Comparison of ENCODE assay signal across 8 mouse cellular contexts in the genomic region with DNA sequence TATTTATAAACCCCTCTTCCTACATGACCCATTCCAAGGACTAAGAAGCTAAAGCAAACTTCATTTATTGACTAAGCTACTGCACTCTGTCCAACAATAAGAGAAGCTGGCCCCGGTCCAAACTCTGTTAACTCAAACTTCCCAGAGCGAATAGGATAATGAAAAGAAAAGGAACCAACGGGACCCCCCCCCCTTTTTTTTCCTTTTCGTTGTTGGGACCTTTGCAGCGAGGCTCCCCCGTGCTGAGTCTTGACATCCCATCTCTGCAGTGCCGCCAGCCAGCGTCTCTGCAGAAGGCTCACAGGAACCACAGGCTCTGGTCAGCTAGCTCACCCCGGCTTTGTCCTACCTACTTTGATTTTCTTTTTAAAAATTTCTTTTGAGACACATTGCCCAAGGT. TPM values are rescaled to one million over a fixed set of nuclear protein-coding genes. Genes with fewer than 3 reads are reported as not detected.
DNase-seq lines count a peak whose midpoint lies in the region; ATAC-seq and TF ChIP-seq lines count a peak whose summit lies in the region.

No protein-coding gene starts in this region.

- 50% methylated on average over 9 of the region's 9 CpGs for WGBS in limb, embryonic 12.5 days
- WGBS in limb, embryonic 10.5 days: 64% methylated on average over 9 of the region's 9 CpGs
- 35% methylated on average over 9 of the region's 9 CpGs for WGBS in kidney, postnatal 0 days
- WGBS in midbrain, embryonic 14.5 days: 15% methylated on average over 9 of the region's 9 CpGs

- TF ChIP-seq CTCF in brain, embryonic 14.5 days (IDR thresholded peaks at IDR 0.05; ENCODE audit: borderline replicate concordance, extremely low read depth, insufficient read depth, insufficient read length): no peak
- no peak for TF ChIP-seq CTCF in kidney, postnatal 0 days (IDR thresholded peaks at IDR 0.05; ENCODE audit: low read depth)

- no peak overlapping the region for H3K9ac ChIP-seq in limb, embryonic 12.5 days (replicated peaks)
- H3K9ac ChIP-seq in kidney, postnatal 0 days (ENCODE audit: low read depth, low read length): no peak overlapping the region
- H3K9ac ChIP-seq in midbrain, embryonic 14.5 days (replicated peaks; ENCODE audit: low read length): no peak overlapping the region

- no peak for DNase-seq in limb, embryonic 10.5 days (ENCODE audit: low spot score)
- DNase-seq in brain, embryonic 14.5 days (ENCODE audit: low read depth): peak; percentile 79
- peak; percentile 22 to 49 for DNase-seq in heart, adult 9 months (ENCODE audit: low spot score in 2 of 2)
- DNase-seq in kidney, postnatal 0 days (ENCODE audit: low spot score): peak; percentile 51
- DNase-seq in midbrain, embryonic 14.5 days: peak; percentile 74
- DNase-seq in left cerebral cortex, postnatal 36 days (ENCODE audit: low spot score in 2 of 2): no peak

- no peaks in the 10 kb centered on the region for H3K9me3 ChIP-seq in limb, embryonic 12.5 days
- H3K9me3 ChIP-seq in limb, embryonic 10.5 days (replicated peaks): no peaks in the 10 kb centered on the region
- no peaks in the 10 kb centered on the region for H3K9me3 ChIP-seq in kidney, postnatal 0 days (replicated peaks; ENCODE audit: low read length)
- H3K9me3 ChIP-seq in midbrain, embryonic 14.5 days (ENCODE audit: control insufficient read depth, low read length): no peaks in the 10 kb centered on the region

- intact Hi-C loops in left cerebral cortex, postnatal 36 days (cut with DNase I): no loop called here

- no peak overlapping the region for H3K4me3 ChIP-seq in limb, embryonic 12.5 days (replicated peaks)
- no peak overlapping the region for H3K4me3 ChIP-seq in limb, embryonic 10.5 days
- H3K4me3 ChIP-seq in kidney, postnatal 0 days (replicated peaks; ENCODE audit: low read depth, low read length): no peak overlapping the region
- no peak overlapping the region for H3K4me3 ChIP-seq in midbrain, embryonic 14.5 days (replicated peaks; ENCODE audit: low read depth, low read length)

- no peak for TF ChIP-seq POLR2A in brain, embryonic 14.5 days (IDR thresholded peaks at IDR 0.05; ENCODE audit: borderline replicate concordance, extremely low read depth, insufficient read depth, insufficient read length, poor library complexity, severe bottlenecking)

- no peaks in the 10 kb centered on the region for H3K27me3 ChIP-seq in limb, embryonic 12.5 days
- no peaks in the 10 kb centered on the region for H3K27me3 ChIP-seq in limb, embryonic 10.5 days (ENCODE audit: low read depth, poor library complexity, severe bottlenecking)
- no peaks in the 10 kb centered on the region for H3K27me3 ChIP-seq in kidney, postnatal 0 days (ENCODE audit: insufficient read depth, low read length)
- no peaks in the 10 kb centered on the region for H3K27me3 ChIP-seq in midbrain, embryonic 14.5 days (ENCODE audit: control insufficient read depth, insufficient read depth, low read length)

- ATAC-seq in limb, embryonic 12.5 days (ENCODE audit: insufficient number of reproducible peaks, insufficient read depth, low FRiP score, low TSS enrichment, low read depth): no peak
- ATAC-seq in kidney, postnatal 0 days (replicated peaks; ENCODE audit: low FRiP score, low read depth): no peak
- no peak for ATAC-seq in midbrain, embryonic 14.5 days (ENCODE audit: low FRiP score, low TSS enrichment)
- ATAC-seq in erythroid progenitor cell, adult 5-6 weeks (replicated peaks; ENCODE audit: low FRiP score, poor library complexity, severe bottlenecking): no peak

- H3K36me3 ChIP-seq in limb, embryonic 12.5 days: peaks cover 13% of the 10 kb centered on the region
- peaks cover 22% of the 10 kb centered on the region for H3K36me3 ChIP-seq in limb, embryonic 10.5 days
- H3K36me3 ChIP-seq in kidney, postnatal 0 days (ENCODE audit: insufficient read depth, low read length): no peaks in the 10 kb centered on the region
- H3K36me3 ChIP-seq in midbrain, embryonic 14.5 days (ENCODE audit: control insufficient read depth, insufficient read depth, low read length): 0 out of 2 replicates have a peak, but pooled peaks cover 8% of the 10 kb centered on the region

- H3K4me2 ChIP-seq in limb, embryonic 12.5 days: peak overlapping the region; percentile 30; the same call in 1 of the 2 replicates
- H3K4me2 ChIP-seq in kidney, postnatal 0 days (ENCODE audit: low read length): peak overlapping the region; percentile 69
- peak overlapping the region; percentile 84 for H3K4me2 ChIP-seq in midbrain, embryonic 14.5 days (ENCODE audit: low read length)

- peaks cover 40% of the 10 kb centered on the region for H3K4me1 ChIP-seq in limb, embryonic 12.5 days (replicated peaks)
- H3K4me1 ChIP-seq in limb, embryonic 10.5 days: peaks cover 51% of the 10 kb centered on the region
- peaks cover 30% of the 10 kb centered on the region for H3K4me1 ChIP-seq in kidney, postnatal 0 days (replicated peaks; ENCODE audit: insufficient read depth, low read length)
- H3K4me1 ChIP-seq in midbrain, embryonic 14.5 days (ENCODE audit: control insufficient read depth, insufficient read depth, low read length): peaks cover 41% of the 10 kb centered on the region

- 0 out of 2 replicates have a peak overlapping the region, but pooled peaks have one; percentile 65 for H3K27ac ChIP-seq in limb, embryonic 12.5 days
- H3K27ac ChIP-seq in limb, embryonic 10.5 days: no peak overlapping the region
- H3K27ac ChIP-seq in kidney, postnatal 0 days: peak overlapping the region; percentile 52; the same call in 1 of the 2 replicates
- H3K27ac ChIP-seq in midbrain, embryonic 14.5 days (replicated peaks; ENCODE audit: low read depth, low read length): no peak overlapping the region

RNA-seq across cellular contexts. Expression of gene Sik3, which starts 3.2 kb away (rescaled TPM):
- 12.0 and 12.6 TPM in 2 replicates for polyA plus RNA-seq in limb, embryonic 12.5 days (2016; fragmentation: Nextera tagmentation; extraction: Ambion mirVana)
- polyA plus RNA-seq in limb, embryonic 10.5 days (2016; fragmentation: Nextera tagmentation; extraction: Ambion mirVana): 10.6 and 11.3 TPM in 2 replicates
- 12.1 and 24.5 TPM in 2 replicates for polyA plus RNA-seq in brain, embryonic 14.5 days (2012; rRNA removed)
- 12.5 and 12.7 TPM in 2 replicates for polyA plus RNA-seq in kidney, postnatal 0 days (2015; fragmentation: Nextera tagmentation; extraction: Ambion mirVana)
- 10.3 and 11.4 TPM in 2 replicates for polyA plus RNA-seq in midbrain, embryonic 14.5 days (2014; fragmentation: Nextera tagmentation; extraction: Ambion mirVana)
- 4.6 and 6.5 TPM in 2 replicates for total RNA-seq in erythroid progenitor cell, adult 5-6 weeks (2015; ENCODE audit: low replicate concordance)
- 1.4 and 11.6 TPM in 2 replicates for total RNA-seq in erythroid progenitor cell, adult 5-6 weeks (2017; ENCODE audit: low replicate concordance)
- 100 to 1,000 TPM; 119 to 130 TPM for total RNA-seq in left cerebral cortex, postnatal 36 days (2021)

RNA-seq across cellular contexts. Expression of gene Pafah1b2, which starts 3.3 kb away (rescaled TPM):
- 220 and 234 TPM in 2 replicates for polyA plus RNA-seq in limb, embryonic 12.5 days (2016; fragmentation: Nextera tagmentation; extraction: Ambion mirVana)
- polyA plus RNA-seq in limb, embryonic 10.5 days (2016; fragmentation: Nextera tagmentation; extraction: Ambion mirVana): 246 and 265 TPM in 2 replicates
- polyA plus RNA-seq in brain, embryonic 14.5 days (2012; rRNA removed): 126 and 166 TPM in 2 replicates
- polyA plus RNA-seq in kidney, postnatal 0 days (2015; fragmentation: Nextera tagmentation; extraction: Ambion mirVana): 113 and 127 TPM in 2 replicates
- 291 and 338 TPM in 2 replicates for polyA plus RNA-seq in midbrain, embryonic 14.5 days (2014; fragmentation: Nextera tagmentation; extraction: Ambion mirVana)
- 29.3 and 31.4 TPM in 2 replicates for total RNA-seq in erythroid progenitor cell, adult 5-6 weeks (2015; ENCODE audit: low replicate concordance)
- 52.9 and 68.6 TPM in 2 replicates for total RNA-seq in erythroid progenitor cell, adult 5-6 weeks (2017; ENCODE audit: low replicate concordance)
- total RNA-seq in left cerebral cortex, postnatal 36 days (2021): 100 to 1,000 TPM; 210 to 220 TPM

Comparison
In these comparisons a context has a peak if more than half of its experiments do, and no peak if none do; other contexts are left out.
1. H3K27ac ChIP-seq: peak in limb, embryonic 12.5 days (single experiment) and kidney, postnatal 0 days (single experiment); none in limb, embryonic 10.5 days (single experiment) and midbrain, embryonic 14.5 days (single experiment).
2. H3K4me2 ChIP-seq: peak in every context shown above with its lines; median percentile 84 in midbrain, embryonic 14.5 days; 69 in kidney, postnatal 0 days; 30 in limb, embryonic 12.5 days.
3. DNase-seq: peak in brain, embryonic 14.5 days (single experiment), heart, adult 9 months (2 of 2), kidney, postnatal 0 days (single experiment) and midbrain, embryonic 14.5 days (single experiment); none in limb, embryonic 10.5 days (single experiment) and left cerebral cortex, postnatal 36 days (0 of 2).